Mouse (Mus musculus) CH12.LX (cell line): ENCODE measurements around the gene Kpna7. TPM values are rescaled to one million over a fixed set of nuclear protein-coding genes. Genes with fewer than 3 reads are reported as not detected.

Source experiments
- DNase-seq: peaks from one replicate; pipeline ENCODE4 v3.0.0-alpha.2; 2013; ENCODE audit errors: extremely low read depth
- H3K27ac ChIP-seq: 2 replicates; pipeline ENCODE4 v1.5.1; 2012; ENCODE audit warnings: low read depth, mild to moderate bottlenecking, control low read depth, moderate library complexity; ENCODE audit not compliant: insufficient read depth
- H3K27me3 ChIP-seq: replicated peaks from 2 replicates; pipeline ENCODE3; 2012; ENCODE audit warnings: inconsistent platforms
- H3K36me3 ChIP-seq, 2 experiments: replicated peaks in 1 of 2; 2 replicates each; pipeline versions ENCODE3 to v1.6.1; 2012; ENCODE audit warnings: inconsistent platforms in 1 of 2, low read length in 1 of 2, mild to moderate bottlenecking in 1 of 2, mixed read lengths in 1 of 2, moderate library complexity in 1 of 2; ENCODE audit not compliant: control insufficient read depth in 1 of 2, insufficient read depth in 1 of 2
- H3K4me1 ChIP-seq, 2 experiments: 2 replicates each; pipeline ENCODE4 v1.6.1; 2012; ENCODE audit warnings: inconsistent platforms in 1 of 2, moderate library complexity in 1 of 2; ENCODE audit not compliant: insufficient read depth in 2 of 2, control insufficient read depth in 1 of 2
- H3K4me2 ChIP-seq: 2 replicates; pipeline ENCODE4 v1.6.1; 2012; ENCODE audit warnings: low read depth, mild to moderate bottlenecking, control low read depth; ENCODE audit not compliant: poor library complexity, insufficient read depth, severe bottlenecking
- H3K4me3 ChIP-seq, 3 experiments: fragments of 150-350 bp in 1 of 3; sonication (generic) in 1 of 3; replicated peaks in 1 of 3; 2 replicates each; pipeline versions ENCODE3 to v1.5.1; 2011 to 2012; ENCODE audit warnings: low read depth in 2 of 3, low read length in 2 of 3, mild to moderate bottlenecking in 2 of 3, moderate library complexity in 2 of 3, control low read depth in 1 of 3, improper control_type of control experiment in 1 of 3, inconsistent platforms in 1 of 3, mixed read lengths in 1 of 3; ENCODE audit not compliant: poor library complexity in 1 of 3
- H3K79me2 ChIP-seq: replicated peaks from 2 replicates; pipeline ENCODE4 v1.6.1; 2012; ENCODE audit warnings: mild to moderate bottlenecking, moderate library complexity; ENCODE audit not compliant: control insufficient read depth, poor library complexity, insufficient read depth, severe bottlenecking; ENCODE audit errors: extremely low read depth
- H3K9ac ChIP-seq: 2 replicates; pipeline ENCODE4 v1.6.1; 2012; ENCODE audit warnings: low read depth, mild to moderate bottlenecking, control low read depth, moderate library complexity; ENCODE audit not compliant: insufficient read depth
- H3K9me3 ChIP-seq: replicated peaks from 2 replicates; pipeline ENCODE3; 2012; ENCODE audit warnings: low read length, inconsistent platforms, mixed read lengths
- CHD1 ChIP-seq: IDR thresholded peaks from 2 replicates; pipeline ENCODE4 v1.6.1; 2012; ENCODE audit warnings: low read depth, low read length, improper control_type of control experiment, inconsistent platforms
- CHD2 ChIP-seq: IDR thresholded peaks from 2 replicates; pipeline ENCODE4 v1.6.1; 2011; ENCODE audit warnings: low read length, improper control_type of control experiment
- CTCF ChIP-seq, 2 experiments: IDR thresholded peaks in 1 of 2; conservative IDR thresholded peaks in 1 of 2; 2 replicates each; pipeline ENCODE4 v1.5.1; 2011 to 2012; ENCODE audit warnings: low read depth in 2 of 2, low read length in 2 of 2, improper control_type of control experiment in 1 of 2, inconsistent platforms in 1 of 2, mild to moderate bottlenecking in 1 of 2, moderate library complexity in 1 of 2
- E2F4 ChIP-seq: IDR thresholded peaks from 2 replicates; pipeline ENCODE4 v1.6.1; 2011; ENCODE audit warnings: low read depth, low read length, improper control_type of control experiment; ENCODE audit not compliant: insufficient replicate concordance
- EP300 ChIP-seq: IDR thresholded peaks from 2 replicates; pipeline ENCODE4 v1.6.1; 2011; ENCODE audit warnings: low read length, improper control_type of control experiment
- ETS1 ChIP-seq: conservative IDR thresholded peaks from 2 replicates; pipeline ENCODE4 v1.6.1; 2012; ENCODE audit warnings: low read depth, mild to moderate bottlenecking, inconsistent platforms, low read length, improper control_type of control experiment, moderate library complexity
- GABPA ChIP-seq: IDR thresholded peaks from 2 replicates; pipeline ENCODE4 v1.6.1; 2012; ENCODE audit warnings: low read depth, low read length, improper control_type of control experiment, inconsistent platforms; ENCODE audit not compliant: insufficient replicate concordance
- HCFC1 ChIP-seq: IDR thresholded peaks from 2 replicates; pipeline ENCODE4 v1.6.1; 2012; ENCODE audit warnings: low read depth, mild to moderate bottlenecking, inconsistent platforms, low read length, improper control_type of control experiment
- IRF4 ChIP-seq: IDR thresholded peaks from 2 replicates; pipeline ENCODE4 v1.6.1; 2014; ENCODE audit warnings: low read depth, mild to moderate bottlenecking, inconsistent platforms, low read length, improper control_type of control experiment
- JUN ChIP-seq: IDR thresholded peaks from 2 replicates; pipeline ENCODE4 v1.6.1; 2011; ENCODE audit warnings: low read depth, mild to moderate bottlenecking, low read length, improper control_type of control experiment, moderate library complexity; ENCODE audit not compliant: insufficient read depth
- KAT2A ChIP-seq: IDR thresholded peaks from 2 replicates; pipeline ENCODE4 v1.6.1; 2012; ENCODE audit warnings: low read length, improper control_type of control experiment, inconsistent platforms; ENCODE audit not compliant: insufficient replicate concordance
- MEF2A ChIP-seq: IDR thresholded peaks from 2 replicates; pipeline ENCODE4 v1.6.1; 2014; ENCODE audit warnings: low read depth, mild to moderate bottlenecking, inconsistent platforms, low read length, improper control_type of control experiment, borderline replicate concordance
- MXI1 ChIP-seq: IDR thresholded peaks from 2 replicates; pipeline ENCODE4 v1.6.1; 2011; ENCODE audit warnings: mild to moderate bottlenecking, low read depth, low read length, improper control_type of control experiment
- MYC ChIP-seq: IDR thresholded peaks from 2 replicates; pipeline ENCODE4 v1.6.1; 2011; ENCODE audit warnings: low read depth, mild to moderate bottlenecking, improper control_type of control experiment, low read length
- NELFE ChIP-seq: IDR thresholded peaks from 2 replicates; pipeline ENCODE4 v1.6.1; 2011; ENCODE audit warnings: low read depth, low read length, improper control_type of control experiment
- NRF1 ChIP-seq: IDR thresholded peaks from 2 replicates; pipeline ENCODE4 v1.6.1; 2014; ENCODE audit warnings: low read depth, mild to moderate bottlenecking, inconsistent platforms, low read length, improper control_type of control experiment, moderate library complexity
- PAX5 ChIP-seq: IDR thresholded peaks from 2 replicates; pipeline ENCODE4 v1.6.1; 2012; ENCODE audit warnings: low read length, inconsistent platforms, mixed read lengths
- POLR2A ChIP-seq: IDR thresholded peaks from 2 replicates; pipeline ENCODE4 v1.6.1; 2011; ENCODE audit warnings: low read depth, mild to moderate bottlenecking, improper control_type of control experiment, low read length
- POLR2AphosphoS2 ChIP-seq: IDR thresholded peaks from 2 replicates; pipeline ENCODE4 v1.6.1; 2011; ENCODE audit warnings: low read depth, low read length, improper control_type of control experiment
- RAD21 ChIP-seq: IDR thresholded peaks from 2 replicates; pipeline ENCODE4 v1.6.1; 2011; ENCODE audit warnings: low read depth, mild to moderate bottlenecking, low read length, improper control_type of control experiment, moderate library complexity
- RCOR1 ChIP-seq: conservative IDR thresholded peaks from 2 replicates; pipeline ENCODE4 v1.6.1; 2012; ENCODE audit warnings: low read depth, mild to moderate bottlenecking, inconsistent platforms, low read length, improper control_type of control experiment
- TCF12 ChIP-seq: IDR thresholded peaks from 2 replicates; pipeline ENCODE4 v1.6.1; 2014; ENCODE audit warnings: low read depth, mild to moderate bottlenecking, inconsistent platforms, low read length, improper control_type of control experiment
- USF1 ChIP-seq: IDR thresholded peaks from 2 replicates; pipeline ENCODE4 v1.6.1; 2014; ENCODE audit warnings: low read depth, mild to moderate bottlenecking, inconsistent platforms, low read length, improper control_type of control experiment
- USF2 ChIP-seq: conservative IDR thresholded peaks from 2 replicates; pipeline ENCODE4 v1.6.1; 2011; ENCODE audit warnings: low read depth, low read length, improper control_type of control experiment
- ZC3H11A ChIP-seq: IDR thresholded peaks from 2 replicates; pipeline ENCODE4 v1.6.1; 2012; ENCODE audit warnings: low read depth, mild to moderate bottlenecking, inconsistent platforms, low read length, improper control_type of control experiment
- ZKSCAN1 ChIP-seq: IDR thresholded peaks from 2 replicates; pipeline ENCODE4 v1.6.1; 2012; ENCODE audit warnings: low read depth, inconsistent platforms, low read length, improper control_type of control experiment, borderline replicate concordance
- ZMIZ1 ChIP-seq: IDR thresholded peaks from 2 replicates; pipeline ENCODE4 v1.6.1; 2012; ENCODE audit warnings: low read depth, mild to moderate bottlenecking, inconsistent platforms, low read length, improper control_type of control experiment
- dilution Hi-C: fragments of 300-500 bp; cut with MboI; formaldehyde crosslinking; loops from 2 replicates; pipeline ENCODE4 v1.14.3; 2020; ENCODE audit warnings: low sequenced_read_pairs; ENCODE audit not compliant: extremely low pct_unique_long_range_greater_than_20kb, extremely low pct_ligation_motif_present
- in situ Hi-C: fragments of 300-500 bp; cut with MboI; formaldehyde crosslinking; loops from 3 replicates; pipeline ENCODE4 v1.14.3; 2019; ENCODE audit warnings: low sequenced_read_pairs, low pct_ligation_motif_present, low pct_unique_long_range_greater_than_20kb, mixed read lengths
- polyA plus RNA-seq: library from polyadenylated mRNA; unstranded; fragments of >175 nt; gene quantifications from 2 replicates; pipeline ENCODE4 v1.2.1, GENCODE M21; 2012; ENCODE audit warnings: low read depth; ENCODE audit not compliant: insufficient read length
- total RNA-seq, 2 experiments: library from RNA; depleted of rRNA; stranded (reverse); fragments of 300-350 nt in 1 of 2; fragments of >200 nt in 1 of 2; gene quantifications; 2 replicates each; pipeline ENCODE4 v1.2.3; 2012 to 2014

Gene Kpna7
- total and polyA plus RNA-seq, 3 experiments = 0.26 TPM; not detected in 2

GRCm38 (mm10) chr5:145129124-145129523 is 45.3 kb upstream of the Kpna7 start:
- Histone ChIP-seq H3K4me2 (no peak overlapping the region), H3K9ac (no peak overlapping the region), H3K4me1 (no peaks in the 10 kb centered on the region), H3K36me3 (peaks cover 92 to 95% of the 10 kb centered on the region in 2 experiments), H3K27me3 (no peaks in the 10 kb centered on the region), H3K27ac (no peak overlapping the region), H3K4me3 (no peak overlapping the region), H3K9me3 (no peaks in the 10 kb centered on the region), H3K79me2 (no peaks in the 10 kb centered on the region)
- DNase-seq = no peak
- peak; percentile 30; the same call in 1 of the 2 replicates for TF ChIP-seq POLR2A
- TF ChIP-seq MEF2A = no peak
- TF ChIP-seq POLR2AphosphoS2 = peak; percentile 13; the same call in 1 of the 2 replicates
- TF ChIP-seq KAT2A = no peak
- TF ChIP-seq CHD2 = no peak
- TF ChIP-seq PAX5 = no peak
- TF ChIP-seq MXI1 = no peak
- TF ChIP-seq HCFC1 = no peak
- TF ChIP-seq ZKSCAN1 = no peak
- TF ChIP-seq USF2 = no peak
- TF ChIP-seq EP300 = no peak
- TF ChIP-seq NRF1 = no peak
- TF ChIP-seq NELFE = no peak
- TF ChIP-seq RAD21 = no peak
- TF ChIP-seq CTCF (conservative IDR thresholded peaks at IDR 0.05 in 1 of 2, IDR thresholded peaks at IDR 0.05 in 1 of 2; ENCODE audit: low read depth in 2 of 2, low read length in 2 of 2) = no peak
- TF ChIP-seq MYC = no peak
- TF ChIP-seq JUN = no peak
- no peak for TF ChIP-seq TCF12
- dilution Hi-C loops (no loop called here), in situ Hi-C loops (no loop called here)

DNA sequence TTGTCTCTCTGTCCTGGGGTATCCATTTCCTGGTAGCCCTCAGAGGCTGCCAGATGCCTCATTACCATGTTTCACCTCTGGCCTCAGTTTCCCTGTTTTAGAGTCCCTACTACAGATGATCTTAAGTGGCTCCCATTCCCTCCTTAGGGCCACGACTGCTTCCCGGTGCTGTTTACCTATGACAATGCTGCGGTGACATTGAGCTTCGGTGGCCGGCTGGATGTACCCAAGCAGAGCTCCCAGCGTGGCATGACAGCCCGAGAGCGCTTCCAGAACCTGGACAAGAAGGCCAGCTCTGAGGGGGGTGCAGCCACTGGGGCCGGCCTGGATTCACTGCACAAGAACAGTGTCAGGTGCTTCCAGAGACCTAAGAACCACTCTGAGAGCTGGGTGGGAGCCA is 42.8 kb upstream of the Kpna7 start:
- DNase-seq = no peak
- Histone ChIP-seq H3K79me2 (peaks cover under 1% of the 10 kb centered on the region; the same call in 1 of the 2 replicates), H3K27me3 (no peaks in the 10 kb centered on the region), H3K4me3 (no peak overlapping the region), H3K4me1 (no peaks in the 10 kb centered on the region), H3K9me3 (no peaks in the 10 kb centered on the region), H3K27ac (no peak overlapping the region), H3K9ac (no peak overlapping the region), H3K4me2 (no peak overlapping the region), H3K36me3 (peaks cover 91 to 96% of the 10 kb centered on the region in 2 experiments)
- dilution Hi-C loops = no loop called here
- TF ChIP-seq HCFC1 (no peak), GABPA (no peak), ETS1 (no peak), CHD1 (no peak), MEF2A (no peak), KAT2A (no peak), USF1 (no peak), CHD2 (no peak), ZMIZ1 (no peak; the same call in 1 of the 2 replicates), IRF4 (no peak), ZC3H11A (no peak), USF2 (no peak), TCF12 (no peak), NELFE (no peak), E2F4 (no peak), NRF1 (no peak), ZKSCAN1 (no peak), RCOR1 (no peak), CTCF (conservative IDR thresholded peaks at IDR 0.05 in 1 of 2, IDR thresholded peaks at IDR 0.05 in 1 of 2; ENCODE audit: low read depth in 2 of 2, low read length in 2 of 2) (no peak)
- in situ Hi-C loops = no loop called here
